Mouse (Mus musculus): Measurements from ENCODE around the gene L2hgdh. TPM values are rescaled to one million over a fixed set of nuclear protein-coding genes. Genes with fewer than 3 reads are reported as not detected.

Gene L2hgdh
- polyA plus RNA-seq, 1 experiment from 2014 or later = 19.6 TPM

- Histone ChIP-seq H3K4me3 (ENCODE audit: low read depth, low read length) (no peak overlapping the region), H3K27ac (replicated peaks; ENCODE audit: low read depth, low read length) (no peak overlapping the region), H3K9me3 (ENCODE audit: control insufficient read depth, low read length) (no peaks in the 10 kb centered on the region), H3K36me3 (ENCODE audit: control insufficient read depth, insufficient read depth, low read length) (no peaks in the 10 kb centered on the region), H3K4me2 (ENCODE audit: low read depth, severe bottlenecking) (no peak overlapping the region), H3K4me1 (ENCODE audit: control insufficient read depth, insufficient read depth, low read length) (no peaks in the 10 kb centered on the region), H3K9ac (ENCODE audit: low read length) (no peak overlapping the region), H3K27me3 (ENCODE audit: control insufficient read depth, insufficient read depth, low read length) (no peaks in the 10 kb centered on the region)
- 61% methylated on average over 5 of the region's 5 CpGs for WGBS
- DNase-seq (ENCODE audit: low spot score) (no peak), ATAC-seq (ENCODE audit: insufficient number of reproducible peaks, low FRiP score, low TSS enrichment, low read depth) (no peak)
These were observed 17.3 kb upstream of the L2hgdh start for GRCm38 (mm10) chr12:69741965-69742364.

DNA sequence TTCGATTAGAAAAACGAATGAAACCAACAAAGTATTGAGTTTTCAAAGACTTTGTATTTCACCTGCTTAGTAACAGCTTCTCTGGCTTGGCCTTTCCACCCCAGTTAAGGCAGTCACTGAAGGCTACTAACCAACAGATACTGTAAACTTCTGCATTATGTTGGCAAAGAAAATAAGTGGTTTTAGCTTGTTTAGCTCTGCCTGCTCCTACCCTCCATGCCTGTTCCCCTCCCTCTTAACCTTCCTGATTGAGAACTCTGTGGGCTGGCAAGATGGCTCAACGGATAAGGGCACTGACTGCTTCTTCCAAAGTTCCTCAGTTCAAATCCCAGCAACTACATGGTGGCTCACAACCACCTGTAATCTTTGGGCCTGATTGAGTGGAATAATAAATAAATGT is 9.2 kb upstream of the L2hgdh start:
- Histone ChIP-seq H3K4me3 (ENCODE audit: low read depth, low read length) (no peak overlapping the region), H3K27me3 (ENCODE audit: control insufficient read depth, insufficient read depth, low read length) (no peaks in the 10 kb centered on the region), H3K36me3 (ENCODE audit: control insufficient read depth, insufficient read depth, low read length) (no peaks in the 10 kb centered on the region), H3K4me2 (ENCODE audit: low read depth, severe bottlenecking) (no peak overlapping the region), H3K4me1 (ENCODE audit: control insufficient read depth, insufficient read depth, low read length) (no peaks in the 10 kb centered on the region), H3K9me3 (ENCODE audit: control insufficient read depth, low read length) (no peaks in the 10 kb centered on the region), H3K27ac (replicated peaks; ENCODE audit: low read depth, low read length) (no peak overlapping the region), H3K9ac (ENCODE audit: low read length) (no peak overlapping the region)
- ATAC-seq (ENCODE audit: insufficient number of reproducible peaks, low FRiP score, low TSS enrichment, low read depth) (no peak), DNase-seq (ENCODE audit: low spot score) (no peak)
- WGBS = 85% methylated on average over 3 of the region's 3 CpGs

DNA sequence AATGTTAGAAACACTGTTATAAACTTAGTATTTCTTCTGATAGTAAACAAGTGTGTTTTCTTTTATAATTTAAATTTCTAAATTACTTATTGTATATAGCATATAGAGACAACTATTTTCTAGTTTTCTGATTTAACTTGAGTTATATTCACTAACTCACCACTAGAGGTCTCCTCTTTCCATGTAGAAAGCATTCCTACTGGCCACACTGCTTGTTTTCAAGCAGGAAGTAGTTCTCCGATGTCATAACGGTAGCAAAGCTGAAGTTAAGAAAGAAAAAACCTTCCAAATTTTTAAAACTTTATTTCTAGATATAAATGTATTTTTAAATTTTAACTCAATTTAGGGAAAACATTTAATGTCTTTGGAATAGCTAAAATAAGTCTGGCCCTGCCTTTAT is 8.8 kb upstream of the L2hgdh start:
- DNase-seq (ENCODE audit: low spot score) (no peak), ATAC-seq (ENCODE audit: insufficient number of reproducible peaks, low FRiP score, low TSS enrichment, low read depth) (no peak)
- no peaks in the 10 kb centered on the region for H3K9me3 ChIP-seq (ENCODE audit: control insufficient read depth, low read length)
- no peak overlapping the region for H3K27ac ChIP-seq (replicated peaks; ENCODE audit: low read depth, low read length)
- no peaks in the 10 kb centered on the region for H3K4me1 ChIP-seq (ENCODE audit: control insufficient read depth, insufficient read depth, low read length)
- H3K4me3 ChIP-seq (ENCODE audit: low read depth, low read length) = no peak overlapping the region
- H3K27me3 ChIP-seq (ENCODE audit: control insufficient read depth, insufficient read depth, low read length) = no peaks in the 10 kb centered on the region
- WGBS = 9% methylated on average over 2 of the region's 2 CpGs
- H3K36me3 ChIP-seq (ENCODE audit: control insufficient read depth, insufficient read depth, low read length) = no peaks in the 10 kb centered on the region
- H3K4me2 ChIP-seq (ENCODE audit: low read depth, severe bottlenecking) = no peak overlapping the region
- H3K9ac ChIP-seq (ENCODE audit: low read length) = no peak overlapping the region

DNA sequence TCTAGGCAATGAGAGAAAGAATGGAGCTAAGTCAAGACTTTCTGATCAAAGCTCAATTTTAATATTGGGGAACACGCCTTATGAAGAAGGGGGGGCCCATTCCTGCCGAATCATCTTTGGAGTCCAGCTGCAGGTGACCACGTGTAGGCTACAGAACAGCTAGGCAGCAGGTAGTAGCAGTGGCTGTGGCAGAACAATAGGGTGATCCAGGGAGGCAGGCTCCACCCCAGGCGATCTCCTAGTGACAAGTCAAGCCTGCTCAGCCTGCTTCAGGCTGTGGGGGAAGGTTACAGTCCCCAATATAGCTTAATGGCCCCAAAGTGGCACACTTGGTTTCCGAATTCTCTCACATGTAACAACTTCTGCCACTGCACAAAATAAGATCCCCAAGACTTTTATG is 7.5 kb upstream of the L2hgdh start:
- no peak overlapping the region for H3K27ac ChIP-seq (replicated peaks; ENCODE audit: low read depth, low read length)
- no peaks in the 10 kb centered on the region for H3K9me3 ChIP-seq (ENCODE audit: control insufficient read depth, low read length)
- DNase-seq (ENCODE audit: low spot score) (no peak), ATAC-seq (ENCODE audit: insufficient number of reproducible peaks, low FRiP score, low TSS enrichment, low read depth) (no peak)
- H3K4me3 ChIP-seq (ENCODE audit: low read depth, low read length) = no peak overlapping the region
- H3K36me3 ChIP-seq (ENCODE audit: control insufficient read depth, insufficient read depth, low read length) = no peaks in the 10 kb centered on the region
- H3K4me2 ChIP-seq (ENCODE audit: low read depth, severe bottlenecking) = no peak overlapping the region
- H3K4me1 ChIP-seq (ENCODE audit: control insufficient read depth, insufficient read depth, low read length) = no peaks in the 10 kb centered on the region
- no peak overlapping the region for H3K9ac ChIP-seq (ENCODE audit: low read length)
- H3K27me3 ChIP-seq (ENCODE audit: control insufficient read depth, insufficient read depth, low read length) = no peaks in the 10 kb centered on the region
- WGBS = 53% methylated on average over 5 of the region's 5 CpGs

DNA sequence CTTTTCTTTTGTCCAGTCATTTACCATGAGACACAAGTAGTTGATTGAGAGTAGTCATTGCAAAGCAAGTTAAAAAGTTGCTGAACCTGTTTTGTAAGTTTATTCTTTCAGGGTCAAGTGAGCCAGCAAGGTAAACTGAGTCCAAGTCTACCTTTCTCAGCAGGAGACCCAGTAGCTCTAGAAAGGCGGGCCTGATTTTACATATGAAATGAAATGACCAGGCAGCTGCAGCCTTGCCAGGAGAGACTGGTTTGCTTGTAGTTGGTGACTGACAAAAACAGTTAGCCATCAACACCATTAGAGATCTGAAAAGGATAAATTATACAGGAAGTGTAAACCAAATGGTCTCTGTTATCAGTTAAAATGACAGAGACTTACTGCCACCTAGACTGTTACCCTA is 5.6 kb upstream of the L2hgdh start:
- H3K9me3 ChIP-seq (ENCODE audit: control insufficient read depth, low read length) = no peaks in the 10 kb centered on the region
- ATAC-seq (ENCODE audit: insufficient number of reproducible peaks, low FRiP score, low TSS enrichment, low read depth) = no peak
- no peak overlapping the region for H3K9ac ChIP-seq (ENCODE audit: low read length)
- 77% methylated on average over 1 of the region's 1 CpGs for WGBS
- H3K4me2 ChIP-seq (ENCODE audit: low read depth, severe bottlenecking) = no peak overlapping the region
- no peaks in the 10 kb centered on the region for H3K27me3 ChIP-seq (ENCODE audit: control insufficient read depth, insufficient read depth, low read length)
- 0 out of 2 replicates have a peak, but pooled peaks cover 3% of the 10 kb centered on the region for H3K4me1 ChIP-seq (ENCODE audit: control insufficient read depth, insufficient read depth, low read length)
- no peak for DNase-seq (ENCODE audit: low spot score)
- no peak overlapping the region for H3K27ac ChIP-seq (replicated peaks; ENCODE audit: low read depth, low read length)
- no peaks in the 10 kb centered on the region for H3K36me3 ChIP-seq (ENCODE audit: control insufficient read depth, insufficient read depth, low read length)
- H3K4me3 ChIP-seq (ENCODE audit: low read depth, low read length) = no peak overlapping the region

DNA sequence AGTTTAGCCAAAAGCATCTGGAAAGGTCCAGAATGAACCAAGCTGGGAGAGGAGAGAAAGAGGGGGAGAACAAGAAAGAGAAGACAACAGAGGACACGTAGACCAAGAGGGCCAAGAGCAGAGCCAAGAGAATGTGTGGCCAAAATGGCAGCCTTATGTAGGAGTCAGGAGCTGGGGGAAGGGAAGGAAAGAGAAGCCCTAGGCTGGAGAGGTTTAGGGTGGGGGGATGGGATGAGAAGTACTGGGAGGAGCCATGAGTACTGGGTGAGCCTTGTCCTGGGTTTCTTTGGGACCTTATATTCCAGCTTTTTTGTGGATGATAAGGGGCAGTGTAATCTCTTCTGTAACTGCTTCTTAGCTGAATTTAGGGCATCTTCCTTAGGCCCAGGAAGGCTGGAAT is 4.6 kb upstream of the L2hgdh start:
- Histone ChIP-seq H3K4me2 (ENCODE audit: low read depth, severe bottlenecking) (no peak overlapping the region), H3K4me1 (ENCODE audit: control insufficient read depth, insufficient read depth, low read length) (0 out of 2 replicates have a peak, but pooled peaks cover 3% of the 10 kb centered on the region)
- 89% methylated on average over 1 of the region's 1 CpGs for WGBS

DNA sequence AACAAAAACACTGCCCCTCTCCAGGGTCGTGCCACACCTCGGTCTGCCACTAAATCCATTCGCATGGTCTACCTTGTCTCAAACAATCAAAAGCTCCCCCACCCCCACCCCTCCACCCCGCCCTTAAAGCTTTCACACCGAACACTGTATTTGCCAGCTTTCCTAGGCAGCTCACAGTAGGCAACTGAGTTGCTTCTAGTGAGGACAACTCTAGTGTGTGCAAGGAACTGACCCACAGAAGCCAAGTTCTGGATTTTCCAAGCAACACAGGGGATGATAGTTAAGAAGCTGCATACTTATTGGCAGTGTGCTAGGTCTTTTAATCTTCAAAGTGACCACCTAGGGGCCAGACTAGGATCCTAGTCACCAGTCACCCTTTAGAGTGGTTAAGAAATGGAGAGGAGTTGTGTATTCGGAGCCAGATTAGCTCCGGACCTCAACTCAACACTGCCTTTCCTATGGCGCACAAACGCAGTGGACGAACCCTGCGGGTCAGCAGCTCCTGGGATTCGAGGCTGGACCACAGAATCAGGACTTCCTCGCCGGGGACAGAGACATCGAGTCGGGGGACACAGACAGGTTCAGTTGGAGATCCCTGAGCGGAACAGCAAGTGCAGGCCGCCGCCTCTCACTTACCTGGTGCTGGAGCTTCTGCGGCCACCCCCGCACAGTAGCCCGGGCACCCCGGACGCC is 509 bp downstream of the L2hgdh start:
- Histone ChIP-seq H3K36me3 (ENCODE audit: control insufficient read depth, insufficient read depth, low read length) (peaks cover 7% of the 10 kb centered on the region), H3K27me3 (ENCODE audit: control insufficient read depth, insufficient read depth, low read length) (no peaks in the 10 kb centered on the region), H3K4me1 (ENCODE audit: control insufficient read depth, insufficient read depth, low read length) (0 out of 2 replicates have a peak, but pooled peaks cover 5% of the 10 kb centered on the region), H3K9me3 (ENCODE audit: control insufficient read depth, low read length) (no peaks in the 10 kb centered on the region; the same call in 1 of the 2 replicates), H3K4me3 (ENCODE audit: low read depth, low read length) (peak overlapping the region; percentile 78), H3K9ac (ENCODE audit: low read length) (peak overlapping the region; percentile 66), H3K27ac (replicated peaks; ENCODE audit: low read depth, low read length) (no peak overlapping the region), H3K4me2 (ENCODE audit: low read depth, severe bottlenecking) (peak overlapping the region; percentile 84)
- WGBS = 3% methylated on average over 24 of the region's 24 CpGs
- DNase-seq (ENCODE audit: low spot score) = no peak
- ATAC-seq (ENCODE audit: insufficient number of reproducible peaks, low FRiP score, low TSS enrichment, low read depth) = peak; percentile 22; the same call in 1 of the 2 replicates

More for the DNA sequence above, 4.6 kb upstream of the L2hgdh start:
- Histone ChIP-seq H3K9me3 (ENCODE audit: control insufficient read depth, low read length) (no peaks in the 10 kb centered on the region), H3K9ac (ENCODE audit: low read length) (no peak overlapping the region), H3K27me3 (ENCODE audit: control insufficient read depth, insufficient read depth, low read length) (no peaks in the 10 kb centered on the region), H3K4me3 (ENCODE audit: low read depth, low read length) (no peak overlapping the region), H3K27ac (replicated peaks; ENCODE audit: low read depth, low read length) (no peak overlapping the region), H3K36me3 (ENCODE audit: control insufficient read depth, insufficient read depth, low read length) (no peaks in the 10 kb centered on the region)
- DNase-seq (ENCODE audit: low spot score) (no peak), ATAC-seq (ENCODE audit: insufficient number of reproducible peaks, low FRiP score, low TSS enrichment, low read depth) (no peak)

DNA sequence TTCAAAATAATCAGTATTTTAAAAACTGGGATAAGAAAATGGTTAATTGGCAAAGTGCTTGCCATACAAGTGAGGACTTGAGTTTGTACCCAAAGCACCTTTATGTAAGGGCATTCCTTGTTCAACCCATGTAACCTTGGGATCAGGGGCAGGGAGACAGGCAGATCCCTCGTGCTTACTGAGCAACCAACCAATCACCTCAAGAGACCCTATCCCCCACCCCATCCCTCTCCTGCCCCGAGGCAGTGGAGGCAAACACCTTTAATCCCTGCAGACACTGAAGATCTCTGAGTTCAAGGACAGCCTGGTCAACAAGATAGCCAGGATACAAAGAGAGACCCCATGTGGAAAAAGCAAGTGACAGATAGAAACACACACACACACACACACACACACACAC is 1.3 kb downstream of the L2hgdh start:
- WGBS = 57% methylated on average over 2 of the region's 2 CpGs
- H3K27ac ChIP-seq (replicated peaks; ENCODE audit: low read depth, low read length) = no peak overlapping the region
- H3K4me1 ChIP-seq (ENCODE audit: control insufficient read depth, insufficient read depth, low read length) = 0 out of 2 replicates have a peak, but pooled peaks cover 5% of the 10 kb centered on the region
- H3K27me3 ChIP-seq (ENCODE audit: control insufficient read depth, insufficient read depth, low read length) = no peaks in the 10 kb centered on the region
- ATAC-seq (ENCODE audit: insufficient number of reproducible peaks, low FRiP score, low TSS enrichment, low read depth) (no peak), DNase-seq (ENCODE audit: low spot score) (no peak)
- no peak overlapping the region for H3K9ac ChIP-seq (ENCODE audit: low read length)
- no peaks in the 10 kb centered on the region; the same call in 1 of the 2 replicates for H3K9me3 ChIP-seq (ENCODE audit: control insufficient read depth, low read length)
- peak overlapping the region; percentile 84; the same call in 1 of the 2 replicates for H3K4me2 ChIP-seq (ENCODE audit: low read depth, severe bottlenecking)
- H3K4me3 ChIP-seq (ENCODE audit: low read depth, low read length) = peak overlapping the region; percentile 78; the same call in 1 of the 2 replicates
- H3K36me3 ChIP-seq (ENCODE audit: control insufficient read depth, insufficient read depth, low read length) = peaks cover 7% of the 10 kb centered on the region
